Comparison of ENCODE assay signal across 13 mouse cellular contexts in genomic region chr9:16169238-16169637, GRCm38 (mm10).
DNase-seq lines count a peak whose midpoint lies in the region; ATAC-seq and TF ChIP-seq lines count a peak whose summit lies in the region.
"Had no signal": no experiment of that assay in that cellular context is flagged by ENCODE, and none has a peak within 500 bp of the region (broad histone marks: within the 10 kb centered on the region; RNA-seq: fewer than 3 reads in every experiment).

No protein-coding gene starts in this region.

- TF ChIP-seq CTCF in liver, adult 2 months (IDR thresholded peaks at IDR 0.05; ENCODE audit: low read depth, low read length), result no peak
- no peak for TF ChIP-seq CTCF in lung, embryonic 14.5 days (IDR thresholded peaks at IDR 0.05; ENCODE audit: low read depth)

- H3K4me3 ChIP-seq in liver, adult 2 months (ENCODE audit: insufficient read depth, low read depth, low read length), result no peak overlapping the region
- no peak overlapping the region for H3K4me3 ChIP-seq in liver, embryonic 12.5 days
- H3K4me3 ChIP-seq in lung, embryonic 14.5 days (ENCODE audit: low read depth, low read length), result no peak overlapping the region
- H3K4me3 ChIP-seq: forebrain, embryonic 12.5 days; liver, embryonic 15.5 days had no signal

- peak; percentile 6 for DNase-seq in adrenal gland, adult 2 months
- DNase-seq in adrenal gland, adult 18-20 months (ENCODE audit: low spot score in 2 of 2), result no peak
- DNase-seq in liver, adult 2 months (ENCODE audit: extremely low read depth, low read depth, low spot score), result peak; percentile 88
- peak; percentile 66 for DNase-seq in cerebellum, adult 9-10 months
- peak; percentile 60 for DNase-seq in lung, embryonic 14.5 days
- no peak for DNase-seq in heart, postnatal 10 days

- peaks cover 3% of the 10 kb centered on the region for H3K4me1 ChIP-seq in liver, adult 2 months (ENCODE audit: control insufficient read depth, insufficient read depth, low read length)
- no peaks in the 10 kb centered on the region for H3K4me1 ChIP-seq in liver, embryonic 12.5 days
- no peaks in the 10 kb centered on the region for H3K4me1 ChIP-seq in lung, embryonic 14.5 days (ENCODE audit: insufficient read depth)
- H3K4me1 ChIP-seq: forebrain, embryonic 12.5 days; liver, embryonic 15.5 days had no signal

- intact Hi-C loops in heart, postnatal 10 days (cut with DNase I), result no loop called here

- H3K79me2 ChIP-seq in liver, adult 2 months (ENCODE audit: control insufficient read depth, insufficient read depth, low read length), result no peaks in the 10 kb centered on the region

- H3K9ac ChIP-seq in liver, adult 2 months (ENCODE audit: low read depth, low read length), result no peak overlapping the region
- H3K9ac ChIP-seq in liver, embryonic 12.5 days, result no peak overlapping the region
- H3K9ac ChIP-seq in lung, embryonic 14.5 days, result no peak overlapping the region
- H3K9ac ChIP-seq: forebrain, embryonic 12.5 days; liver, embryonic 15.5 days had no signal

- no peak overlapping the region for H3K4me2 ChIP-seq in liver, embryonic 12.5 days
- H3K4me2 ChIP-seq in lung, embryonic 14.5 days, result no peak overlapping the region
- H3K4me2 ChIP-seq: forebrain, embryonic 12.5 days; heart, embryonic 11.5 days; liver, embryonic 15.5 days had no signal

- no peak for TF ChIP-seq POLR2A in liver, adult 2 months (IDR thresholded peaks at IDR 0.05; ENCODE audit: extremely low read depth, insufficient read depth, low read length)

- H3K27me3 ChIP-seq in liver, adult 2 months (ENCODE audit: control insufficient read depth, insufficient read depth, low read length), result no peaks in the 10 kb centered on the region
- H3K27me3 ChIP-seq in liver, embryonic 12.5 days (replicated peaks), result no peaks in the 10 kb centered on the region
- no peaks in the 10 kb centered on the region for H3K27me3 ChIP-seq in lung, embryonic 14.5 days (ENCODE audit: insufficient read depth, low read length)
- H3K27me3 ChIP-seq: CH12.LX; forebrain, embryonic 12.5 days; liver, embryonic 15.5 days had no signal

- no peaks in the 10 kb centered on the region for H3K36me3 ChIP-seq in liver, adult 2 months (ENCODE audit: control insufficient read depth, insufficient read depth, low read length)
- no peaks in the 10 kb centered on the region for H3K36me3 ChIP-seq in liver, embryonic 12.5 days
- no peaks in the 10 kb centered on the region for H3K36me3 ChIP-seq in lung, embryonic 14.5 days (ENCODE audit: insufficient read depth)
- H3K36me3 ChIP-seq: forebrain, embryonic 12.5 days; liver, embryonic 15.5 days had no signal

- no peak overlapping the region for H3K27ac ChIP-seq in liver, adult 2 months (replicated peaks; ENCODE audit: insufficient read depth, low read depth, low read length)
- H3K27ac ChIP-seq in liver, embryonic 12.5 days, result no peak overlapping the region
- H3K27ac ChIP-seq in lung, embryonic 14.5 days (ENCODE audit: low read depth), result no peak overlapping the region
- H3K27ac ChIP-seq: forebrain, embryonic 12.5 days; kidney, postnatal 0 days; liver, embryonic 15.5 days had no signal

- WGBS in liver, adult 2 months, result 46% methylated on average over 4 of the region's 4 CpGs
- WGBS in liver, embryonic 12.5 days (ENCODE audit: insufficient replicate concordance), result 60% methylated on average over 4 of the region's 4 CpGs
- 62% methylated on average over 4 of the region's 4 CpGs for WGBS in lung, embryonic 14.5 days

- ATAC-seq in liver, embryonic 12.5 days, result no peak
- no peak for ATAC-seq in lung, embryonic 14.5 days (ENCODE audit: insufficient read depth)
- ATAC-seq in granulocyte monocyte progenitor cell, adult 5-6 weeks (replicated peaks; ENCODE audit: poor library complexity, severe bottlenecking), result no peak

- no peaks in the 10 kb centered on the region for H3K9me3 ChIP-seq in liver, embryonic 12.5 days (replicated peaks)
- H3K9me3 ChIP-seq in lung, embryonic 14.5 days (ENCODE audit: low read depth, low read length), result no peaks in the 10 kb centered on the region
- H3K9me3 ChIP-seq: forebrain, embryonic 12.5 days; liver, embryonic 15.5 days had no signal

Comparison
In these comparisons a context has a peak if more than half of its experiments do, and no peak if none do; other contexts are left out.
1. DNase-seq: peak in adrenal gland, adult 2 months (single experiment), liver, adult 2 months (single experiment), cerebellum, adult 9-10 months (single experiment) and lung, embryonic 14.5 days (single experiment); none in adrenal gland, adult 18-20 months (0 of 2) and heart, postnatal 10 days (0 of 2).